Mouse (Mus musculus) midbrain, embryonic 15.5 days (tissue): ENCODE measurements around the gene Plcd1. TPM values are rescaled to one million over a fixed set of nuclear protein-coding genes. Genes with fewer than 3 reads are reported as not detected.

ENCODE experiments used
- ATAC-seq: fragments of 200-750 bp; cut with Nextera tagmentation; replicated peaks from 2 replicates; pipeline ENCODE4 v1.8.0; 2017; ENCODE audit warnings: moderate TSS enrichment
- H3K27ac ChIP-seq: fragments of 300-500 bp; sonication (generic); 2 replicates; pipeline ENCODE4 v1.5.1; 2015; ENCODE audit warnings: mild to moderate bottlenecking, inconsistent platforms
- H3K27me3 ChIP-seq: fragments of 300-500 bp; sonication (generic); replicated peaks from 2 replicates; pipeline ENCODE4 v1.6.1; 2015; ENCODE audit warnings: inconsistent platforms
- H3K36me3 ChIP-seq: fragments of 300-500 bp; sonication (generic); replicated peaks from 2 replicates; pipeline ENCODE4 v1.6.1; 2015; ENCODE audit warnings: inconsistent platforms
- H3K4me1 ChIP-seq: fragments of 300-500 bp; sonication (generic); 2 replicates; pipeline ENCODE4 v1.6.1; 2015; ENCODE audit warnings: inconsistent platforms
- H3K4me2 ChIP-seq: fragments of 300-500 bp; sonication (generic); 2 replicates; pipeline ENCODE4 v1.6.1; 2015; ENCODE audit warnings: inconsistent platforms, mild to moderate bottlenecking, moderate library complexity
- H3K4me3 ChIP-seq: fragments of 300-500 bp; sonication (generic); 2 replicates; pipeline ENCODE4 v1.5.1; 2015; ENCODE audit warnings: mild to moderate bottlenecking, inconsistent platforms
- H3K9ac ChIP-seq: fragments of 300-500 bp; sonication (generic); 2 replicates; pipeline ENCODE4 v1.6.1; 2015; ENCODE audit warnings: mild to moderate bottlenecking, inconsistent platforms
- H3K9me3 ChIP-seq: fragments of 300-500 bp; sonication (generic); 2 replicates; pipeline ENCODE4 v1.6.1; 2016; ENCODE audit warnings: inconsistent platforms
- WGBS: fragments of 180-500 bp; shearing (Covaris S2); methylation state at CpG from one replicate; pipeline ENCODE4 v1.1.7; 2015; ENCODE audit warnings: mixed read lengths; 5-methylcytosine and 5-hydroxymethylcytosine counted together
- polyA plus RNA-seq: library from polyadenylated mRNA; unstranded; fragments of >200 nt; fragmentation: Nextera tagmentation; extraction: Ambion mirVana; gene quantifications from 2 replicates; pipeline ENCODE4 v1.2.1, GENCODE M21; 2015

Plcd1 gene
- polyA plus RNA-seq, 1 experiment from 2014 or later, result 16.4 TPM

- 87% methylated on average over 4 of the region's 4 CpGs for WGBS
- Histone ChIP-seq H3K9ac (no peak overlapping the region), H3K27me3 (peaks cover 9% of the 10 kb centered on the region), H3K4me1 (peaks cover 6% of the 10 kb centered on the region), H3K9me3 (no peaks in the 10 kb centered on the region), H3K4me2 (no peak overlapping the region), H3K4me3 (no peak overlapping the region), H3K27ac (no peak overlapping the region), H3K36me3 (no peaks in the 10 kb centered on the region)
- no peak for ATAC-seq
Observed at GRCm38 (mm10) chr9:119107566-119107965, 14.3 kb upstream of the Plcd1 start.

GRCm38 (mm10) chr9:119102783-119103113 lies 9.4 kb upstream of the Plcd1 start:
- Histone ChIP-seq H3K9me3 (no peaks in the 10 kb centered on the region), H3K9ac (peak overlapping the region; percentile 51), H3K27me3 (peaks cover 9% of the 10 kb centered on the region), H3K4me1 (peaks cover 12% of the 10 kb centered on the region), H3K27ac (no peak overlapping the region), H3K4me2 (peak overlapping the region; percentile 89), H3K4me3 (peak overlapping the region; percentile 70), H3K36me3 (no peaks in the 10 kb centered on the region)
- peak; percentile 53; the same call in 1 of the 2 replicates for ATAC-seq
- WGBS, result 3% methylated on average over 19 of the region's 19 CpGs

- H3K9me3 ChIP-seq, result no peaks in the 10 kb centered on the region
- peaks cover 12% of the 10 kb centered on the region for H3K27me3 ChIP-seq
- no peak within 1 kb of the TSS for H3K27ac ChIP-seq
- peak; percentile 91 for ATAC-seq
- H3K9ac ChIP-seq, result peak within 1 kb of the TSS; percentile 51
- peak within 1 kb of the TSS; percentile 70 for H3K4me3 ChIP-seq
- peaks cover 12% of the 10 kb centered on the region for H3K4me1 ChIP-seq
- 3% methylated on average over 44 of the region's 44 CpGs for WGBS
- H3K36me3 ChIP-seq, result no peaks in the 10 kb centered on the region
- peak within 1 kb of the TSS; percentile 89 for H3K4me2 ChIP-seq
Observed at GRCm38 (mm10) chr9:119101992-119102782, 8.9 kb upstream of the Plcd1 start, which contains the start of gene Dlec1. Gene Dlec1 (plus strand): TSS chr9:119102478.

- no peak overlapping the region for H3K4me2 ChIP-seq
- no peaks in the 10 kb centered on the region for H3K36me3 ChIP-seq
- no peak for ATAC-seq
- 15% methylated on average over 15 of the region's 15 CpGs for WGBS
- H3K4me3 ChIP-seq, result no peak overlapping the region
- H3K9me3 ChIP-seq, result no peaks in the 10 kb centered on the region
- peaks cover 15% of the 10 kb centered on the region for H3K27me3 ChIP-seq
- no peak overlapping the region for H3K9ac ChIP-seq
- peaks cover 12% of the 10 kb centered on the region for H3K4me1 ChIP-seq
- no peak overlapping the region for H3K27ac ChIP-seq
Observed at GRCm38 (mm10) chr9:119100177-119100898, 7.0 kb upstream of the Plcd1 start.

GRCm38 (mm10) chr9:119094462-119095109 lies 1.3 kb upstream of the Plcd1 start:
- ATAC-seq, result no peak

GRCm38 (mm10) chr9:119092473-119093418 lies 556 bp downstream of the Plcd1 start:
- Histone ChIP-seq H3K27ac (no peak overlapping the region), H3K36me3 (no peaks in the 10 kb centered on the region), H3K27me3 (peaks cover 17% of the 10 kb centered on the region), H3K4me2 (peak overlapping the region; percentile 71), H3K4me3 (peak overlapping the region; percentile 52), H3K9me3 (no peaks in the 10 kb centered on the region), H3K4me1 (peaks cover 39% of the 10 kb centered on the region), H3K9ac (peak overlapping the region; percentile 49)
- ATAC-seq, result no peak
- 2% methylated on average over 45 of the region's 45 CpGs for WGBS

More at GRCm38 (mm10) chr9:119094462-119095109, 1.3 kb upstream of the Plcd1 start:
- H3K4me1 ChIP-seq, result peaks cover 29% of the 10 kb centered on the region
- peaks cover 17% of the 10 kb centered on the region for H3K27me3 ChIP-seq
- H3K9me3 ChIP-seq, result no peaks in the 10 kb centered on the region
- no peak overlapping the region for H3K27ac ChIP-seq
- no peak overlapping the region for H3K4me2 ChIP-seq
- 64% methylated on average over 13 of the region's 13 CpGs for WGBS
- H3K36me3 ChIP-seq, result no peaks in the 10 kb centered on the region
- no peak overlapping the region for H3K9ac ChIP-seq
- no peak overlapping the region for H3K4me3 ChIP-seq

GRCm38 (mm10) chr9:119091581-119092310 lies 1.6 kb downstream of the Plcd1 start:
- no peak for ATAC-seq
- 68% methylated on average over 12 of the region's 12 CpGs for WGBS
- Histone ChIP-seq H3K4me1 (peaks cover 40% of the 10 kb centered on the region), H3K9me3 (no peaks in the 10 kb centered on the region), H3K27me3 (peaks cover 14% of the 10 kb centered on the region), H3K27ac (no peak overlapping the region), H3K4me2 (peak overlapping the region; percentile 71), H3K36me3 (no peaks in the 10 kb centered on the region), H3K4me3 (peak overlapping the region; percentile 52), H3K9ac (no peak overlapping the region)

- H3K9ac ChIP-seq, result no peak overlapping the region
- H3K27ac ChIP-seq, result no peak overlapping the region
- no peak overlapping the region for H3K4me3 ChIP-seq
- H3K36me3 ChIP-seq, result no peaks in the 10 kb centered on the region
- H3K9me3 ChIP-seq, result no peaks in the 10 kb centered on the region
- no peak overlapping the region for H3K4me2 ChIP-seq
- no peak for ATAC-seq
- H3K4me1 ChIP-seq, result peaks cover 45% of the 10 kb centered on the region
- WGBS, result 92% methylated on average over 5 of the region's 5 CpGs
- H3K27me3 ChIP-seq, result peaks cover 12% of the 10 kb centered on the region
Observed at GRCm38 (mm10) chr9:119090462-119090861, 2.8 kb downstream of the Plcd1 start.

- no peak overlapping the region for H3K4me3 ChIP-seq
- peaks cover 45% of the 10 kb centered on the region for H3K4me1 ChIP-seq
- H3K4me2 ChIP-seq, result no peak overlapping the region
- H3K27ac ChIP-seq, result no peak overlapping the region
- peaks cover 9% of the 10 kb centered on the region for H3K27me3 ChIP-seq
- H3K9ac ChIP-seq, result no peak overlapping the region
- no peak for ATAC-seq
- H3K36me3 ChIP-seq, result no peaks in the 10 kb centered on the region
- WGBS, result 54% methylated on average over 7 of the region's 7 CpGs
- no peaks in the 10 kb centered on the region for H3K9me3 ChIP-seq
Observed at GRCm38 (mm10) chr9:119089437-119089836, 3.9 kb downstream of the Plcd1 start.

- no peaks in the 10 kb centered on the region for H3K9me3 ChIP-seq
- H3K9ac ChIP-seq, result no peak overlapping the region
- 3% methylated on average over 24 of the region's 24 CpGs for WGBS
Observed at GRCm38 (mm10) chr9:119088148-119088801, 5.0 kb downstream of the Plcd1 start.

More at GRCm38 (mm10) chr9:119088148-119088801, 5.0 kb downstream of the Plcd1 start:
- Histone ChIP-seq H3K27ac (no peak overlapping the region), H3K4me2 (peak overlapping the region; percentile 36), H3K36me3 (no peaks in the 10 kb centered on the region), H3K4me3 (peak overlapping the region; percentile 13), H3K4me1 (peaks cover 36% of the 10 kb centered on the region), H3K27me3 (peaks cover 9% of the 10 kb centered on the region)
- ATAC-seq, result peak; percentile 53; the same call in 1 of the 2 replicates
